Mouse (Mus musculus): ENCODE measurements around the gene Osbpl6. TPM values are rescaled to one million over a fixed set of nuclear protein-coding genes. Genes with fewer than 3 reads are reported as not detected.

Osbpl6 gene
- total and polyA plus RNA-seq, 3 experiments = 0.04 TPM; not detected in 2

DNA sequence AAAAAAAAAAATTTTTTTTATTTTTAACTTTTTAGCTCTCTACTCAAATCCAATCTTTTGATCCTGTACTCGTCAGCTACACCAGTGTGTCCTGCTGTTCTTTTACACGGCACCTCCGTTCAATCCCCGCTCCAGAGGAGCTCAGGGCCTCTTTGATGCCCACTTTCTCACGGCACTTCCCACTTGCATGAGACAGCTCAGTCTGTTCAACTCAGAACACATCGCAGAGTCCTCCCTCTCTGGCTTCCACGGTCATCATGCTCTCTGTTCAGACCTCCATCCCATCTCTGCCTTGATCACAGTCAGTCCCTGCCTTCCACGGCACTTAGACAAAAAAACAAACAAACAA, 63.4 kb downstream of the Osbpl6 start:
- Histone ChIP-seq H3K27me3 (ENCODE audit: control insufficient read depth in 1 of 2, insufficient read depth in 2 of 2, low read length in 2 of 2) (no peaks in the 10 kb centered on the region), H3K4me1 (ENCODE audit: control insufficient read depth in 1 of 2, insufficient read depth in 2 of 2, low read length in 2 of 2) (no peaks in the 10 kb centered on the region), H3K79me2 (ENCODE audit: control insufficient read depth, insufficient read depth, low read length, poor library complexity) (no peaks in the 10 kb centered on the region), H3K9me3 (replicated peaks; ENCODE audit: insufficient read depth, low read length) (no peaks in the 10 kb centered on the region), H3K4me3 (ENCODE audit: control insufficient read depth in 1 of 2, insufficient read depth in 1 of 2, low read depth in 2 of 2, low read length in 2 of 2) (no peak overlapping the region), H3K27ac (ENCODE audit: control insufficient read depth, low read depth, low read length) (no peak overlapping the region), H3K9ac (ENCODE audit: control insufficient read depth, low read depth, low read length, poor library complexity, severe bottlenecking) (no peak overlapping the region), H3K36me3 (ENCODE audit: control insufficient read depth in 1 of 2, insufficient read depth in 2 of 2, low read length in 2 of 2) (no peaks in the 10 kb centered on the region)
- DNase-seq (ENCODE audit: low read depth, low spot score) = no peak
- TF ChIP-seq MXI1 (IDR thresholded peaks at IDR 0.05; ENCODE audit: low read depth, low read length) (no peak), ELF1 (IDR thresholded peaks at IDR 0.05; ENCODE audit: low read depth, low read length) (no peak), MEF2A (IDR thresholded peaks at IDR 0.05; ENCODE audit: extremely low read depth, insufficient replicate concordance, low read depth, low read length, poor library complexity, severe bottlenecking) (no peak), POLR2AphosphoS2 (IDR thresholded peaks at IDR 0.05; ENCODE audit: low read length) (no peak), GATA1 (IDR thresholded peaks at IDR 0.05; ENCODE audit: low read depth, low read length) (no peak), ZMIZ1 (IDR thresholded peaks at IDR 0.05; ENCODE audit: low read depth, low read length) (no peak), GABPA (IDR thresholded peaks at IDR 0.05; ENCODE audit: low read depth, low read length) (no peak), POLR2AphosphoS5 (IDR thresholded peaks at IDR 0.05; ENCODE audit: borderline replicate concordance, low read depth, low read length) (no peak), USF2 (IDR thresholded peaks at IDR 0.05; ENCODE audit: borderline replicate concordance in 1 of 2, insufficient read depth in 1 of 2, low read depth in 1 of 2, low read length in 2 of 2) (no peak), MYB (IDR thresholded peaks at IDR 0.05; ENCODE audit: low read depth, low read length) (no peak), ZKSCAN1 (IDR thresholded peaks at IDR 0.05; ENCODE audit: low read depth, low read length) (no peak), TBP (IDR thresholded peaks at IDR 0.05; ENCODE audit: low read depth, low read length) (no peak), SIN3A (IDR thresholded peaks at IDR 0.05; ENCODE audit: low read length) (no peak), MAX (IDR thresholded peaks at IDR 0.05; ENCODE audit: low read length) (no peak), MAFK (IDR thresholded peaks at IDR 0.05; ENCODE audit: borderline replicate concordance, low read depth, low read length) (no peak), BHLHE40 (IDR thresholded peaks at IDR 0.05; ENCODE audit: borderline replicate concordance, low read depth, low read length) (no peak), NRF1 (IDR thresholded peaks at IDR 0.05; ENCODE audit: insufficient read depth, low read depth, low read length, poor library complexity, severe bottlenecking) (no peak), CTCF (IDR thresholded peaks at IDR 0.05 in 2 of 3, conservative IDR thresholded peaks at IDR 0.05 in 1 of 3; ENCODE audit: control insufficient read depth in 1 of 3, insufficient read depth in 1 of 3, low read depth in 2 of 3, low read length in 3 of 3, poor library complexity in 1 of 3, severe bottlenecking in 1 of 3) (no peak)

DNA sequence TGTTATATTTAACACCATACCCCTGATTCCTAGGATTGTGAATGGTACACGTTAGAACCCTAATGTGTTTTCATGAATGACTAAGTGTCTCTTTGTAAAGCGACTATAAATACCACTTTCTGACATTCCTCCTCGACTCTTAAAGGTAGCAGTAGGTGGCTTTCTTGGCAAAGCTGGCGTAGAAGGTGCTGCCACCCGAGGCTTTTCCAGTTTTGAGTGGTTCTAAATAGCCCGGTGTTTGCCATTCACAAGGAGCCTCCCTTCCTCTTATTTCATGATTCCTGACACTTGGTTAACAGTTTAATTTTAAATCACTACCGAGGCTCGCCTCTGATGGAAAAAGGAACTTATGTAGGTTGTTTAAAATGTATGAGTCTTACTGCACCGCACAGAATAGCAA, 64.1 kb downstream of the Osbpl6 start:
- no peak for DNase-seq (ENCODE audit: low read depth, low spot score)
- no peak overlapping the region for H3K27ac ChIP-seq (ENCODE audit: control insufficient read depth, low read depth, low read length)
- H3K9me3 ChIP-seq (replicated peaks; ENCODE audit: insufficient read depth, low read length) = no peaks in the 10 kb centered on the region
- H3K4me1 ChIP-seq (ENCODE audit: control insufficient read depth in 1 of 2, insufficient read depth in 2 of 2, low read length in 2 of 2) = no peaks in the 10 kb centered on the region
- H3K27me3 ChIP-seq (ENCODE audit: control insufficient read depth in 1 of 2, insufficient read depth in 2 of 2, low read length in 2 of 2) = no peaks in the 10 kb centered on the region
- H3K36me3 ChIP-seq (ENCODE audit: control insufficient read depth in 1 of 2, insufficient read depth in 2 of 2, low read length in 2 of 2) = no peaks in the 10 kb centered on the region
- no peak overlapping the region for H3K9ac ChIP-seq (ENCODE audit: control insufficient read depth, low read depth, low read length, poor library complexity, severe bottlenecking)
- H3K79me2 ChIP-seq (ENCODE audit: control insufficient read depth, insufficient read depth, low read length, poor library complexity) = no peaks in the 10 kb centered on the region
- H3K4me3 ChIP-seq (ENCODE audit: control insufficient read depth in 1 of 2, insufficient read depth in 1 of 2, low read depth in 2 of 2, low read length in 2 of 2) = no peak overlapping the region
- TF ChIP-seq ZMIZ1 (IDR thresholded peaks at IDR 0.05; ENCODE audit: low read depth, low read length) = no peak
- TF ChIP-seq ZKSCAN1 (IDR thresholded peaks at IDR 0.05; ENCODE audit: low read depth, low read length) = no peak
- TF ChIP-seq MAZ (IDR thresholded peaks at IDR 0.05; ENCODE audit: low read depth, low read length) = no peak
- TF ChIP-seq ZNF384 (IDR thresholded peaks at IDR 0.05; ENCODE audit: low read depth, low read length) = no peak
- no peak for TF ChIP-seq POLR2A (IDR thresholded peaks at IDR 0.05; ENCODE audit: control insufficient read depth in 1 of 2, insufficient read depth in 1 of 2, low read depth in 1 of 2, low read length in 2 of 2, poor library complexity in 1 of 2)
- TF ChIP-seq RAD21 (IDR thresholded peaks at IDR 0.05; ENCODE audit: low read depth, low read length) = no peak
- TF ChIP-seq ELF1 (IDR thresholded peaks at IDR 0.05; ENCODE audit: low read depth, low read length) = no peak
- no peak for TF ChIP-seq MXI1 (IDR thresholded peaks at IDR 0.05; ENCODE audit: low read depth, low read length)
- TF ChIP-seq USF1 (IDR thresholded peaks at IDR 0.05; ENCODE audit: low read depth, low read length) = no peak
- TF ChIP-seq ZC3H11A (IDR thresholded peaks at IDR 0.05; ENCODE audit: low read depth, low read length) = no peak
- TF ChIP-seq MEF2A (IDR thresholded peaks at IDR 0.05; ENCODE audit: extremely low read depth, insufficient replicate concordance, low read depth, low read length, poor library complexity, severe bottlenecking) = no peak
- TF ChIP-seq USF2 (IDR thresholded peaks at IDR 0.05; ENCODE audit: borderline replicate concordance in 1 of 2, insufficient read depth in 1 of 2, low read depth in 1 of 2, low read length in 2 of 2) = no peak

Measured in MEL (cell line).